Mouse (Mus musculus): ENCODE results near the gene Sult6b2. TPM values are rescaled to one million over a fixed set of nuclear protein-coding genes. Genes with fewer than 3 reads are reported as not detected.

The Sult6b2 gene
- 0.13 and 0.19 TPM in 2 replicates for polyA plus RNA-seq (2015; fragmentation: Nextera tagmentation; extraction: Ambion mirVana)

- Histone ChIP-seq H3K27me3 (no peaks in the 10 kb centered on the region), H3K9me3 (no peaks in the 10 kb centered on the region), H3K4me3 (no peak within 1 kb of the TSS), H3K4me1 (replicated peaks) (peaks cover 3% of the 10 kb centered on the region), H3K27ac (no peak within 1 kb of the TSS), H3K9ac (no peak within 1 kb of the TSS), H3K36me3 (no peaks in the 10 kb centered on the region), H3K4me2 (no peak within 1 kb of the TSS)
- ATAC-seq (ENCODE audit: low FRiP score), result no peak
These were observed at the start of gene Sult6b2 for GRCm38 (mm10) chr6:142804402-142804801. Gene Sult6b2 (minus strand): TSS chr6:142804502.

DNA sequence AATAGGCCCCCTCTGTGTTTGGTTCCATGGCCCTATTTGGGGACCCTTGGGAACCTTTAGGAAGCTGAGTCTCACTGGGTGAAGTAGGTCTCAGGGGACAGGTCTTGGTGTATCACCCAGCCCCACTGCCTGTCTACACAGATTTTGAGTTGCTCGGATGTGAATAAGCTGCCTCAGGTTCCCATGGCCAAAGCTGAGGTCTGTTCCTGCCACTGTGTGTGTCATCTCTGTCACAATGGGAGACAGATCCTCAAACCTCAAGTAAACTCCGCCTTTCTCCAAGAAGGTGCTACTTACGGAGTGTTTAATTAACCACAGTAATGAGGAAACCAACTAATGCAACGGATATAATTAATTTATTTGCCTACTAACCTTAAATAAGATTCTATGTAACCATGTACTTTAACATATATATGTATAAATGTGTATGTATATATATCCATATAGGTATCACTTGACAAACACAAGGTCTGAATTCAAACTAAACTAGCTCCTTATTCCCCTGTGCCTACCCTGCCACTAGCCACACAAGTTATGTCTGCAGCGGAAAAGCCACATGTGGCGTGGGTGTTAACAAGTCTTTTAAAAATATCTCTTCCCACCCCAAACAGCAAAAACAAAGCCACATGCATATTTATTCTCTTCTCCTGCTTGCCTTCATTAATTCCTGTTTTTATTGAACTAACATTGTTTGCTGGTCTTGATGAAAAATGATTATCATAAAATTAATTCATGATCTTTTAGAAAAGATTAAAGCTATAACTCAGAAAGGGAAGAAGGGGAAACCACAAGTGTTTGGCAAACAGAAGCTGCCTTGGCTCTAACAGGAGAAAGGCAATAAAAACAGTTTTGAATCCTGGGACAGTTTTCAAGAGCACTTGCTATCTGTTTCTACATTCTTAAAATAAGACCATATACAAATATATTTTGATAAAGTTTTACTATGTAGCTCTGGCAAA, 48.4 kb upstream of the Sult6b2 start:
- H3K9me3 ChIP-seq, result no peaks in the 10 kb centered on the region
- H3K36me3 ChIP-seq, result no peaks in the 10 kb centered on the region
- no peak for ATAC-seq (ENCODE audit: low FRiP score)
- no peaks in the 10 kb centered on the region for H3K27me3 ChIP-seq
- 82% methylated on average over 6 of the region's 6 CpGs for WGBS
- H3K27ac ChIP-seq, result no peak overlapping the region
- no peak overlapping the region for H3K4me3 ChIP-seq
- H3K9ac ChIP-seq, result no peak overlapping the region
- peaks cover 22% of the 10 kb centered on the region for H3K4me1 ChIP-seq (replicated peaks)
- H3K4me2 ChIP-seq, result no peak overlapping the region

DNA sequence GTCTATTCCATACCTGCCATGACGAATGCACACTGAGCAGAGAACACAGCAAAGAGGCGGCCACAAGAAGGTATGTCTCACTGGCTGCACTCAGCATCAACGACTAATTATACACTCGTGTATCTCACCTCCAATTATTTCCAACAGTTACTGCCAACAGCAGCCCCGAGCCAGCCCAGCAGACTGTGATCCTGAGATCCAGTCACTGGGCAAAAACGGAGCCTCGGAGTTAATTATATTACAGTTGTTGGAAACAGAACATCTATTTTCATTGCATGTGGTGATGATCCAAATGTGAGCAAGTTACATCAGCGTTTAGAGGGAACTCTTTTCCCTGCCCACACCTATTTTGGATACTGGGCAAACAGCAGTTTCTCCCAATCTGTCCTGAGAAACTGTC, 46.1 kb upstream of the Sult6b2 start:
- Histone ChIP-seq H3K36me3 (no peaks in the 10 kb centered on the region), H3K4me2 (no peak overlapping the region), H3K9ac (no peak overlapping the region), H3K4me3 (no peak overlapping the region), H3K4me1 (replicated peaks) (peaks cover 3% of the 10 kb centered on the region; the same call in 1 of the 2 replicates), H3K9me3 (no peaks in the 10 kb centered on the region), H3K27me3 (no peaks in the 10 kb centered on the region), H3K27ac (no peak overlapping the region)
- no peak for ATAC-seq (ENCODE audit: low FRiP score)
- WGBS, result 81% methylated on average over 8 of the region's 8 CpGs

GRCm38 (mm10) chr6:142849326-142849725, 45.0 kb upstream of the Sult6b2 start:
- Histone ChIP-seq H3K9me3 (no peaks in the 10 kb centered on the region), H3K27me3 (no peaks in the 10 kb centered on the region), H3K4me1 (replicated peaks) (peaks cover 3% of the 10 kb centered on the region; the same call in 1 of the 2 replicates), H3K4me3 (no peak overlapping the region), H3K36me3 (0 out of 2 replicates have a peak, but pooled peaks cover 3% of the 10 kb centered on the region), H3K9ac (no peak overlapping the region), H3K4me2 (no peak overlapping the region), H3K27ac (no peak overlapping the region)
- WGBS, result 56% methylated on average over 5 of the region's 5 CpGs
- ATAC-seq (ENCODE audit: low FRiP score), result no peak

DNA sequence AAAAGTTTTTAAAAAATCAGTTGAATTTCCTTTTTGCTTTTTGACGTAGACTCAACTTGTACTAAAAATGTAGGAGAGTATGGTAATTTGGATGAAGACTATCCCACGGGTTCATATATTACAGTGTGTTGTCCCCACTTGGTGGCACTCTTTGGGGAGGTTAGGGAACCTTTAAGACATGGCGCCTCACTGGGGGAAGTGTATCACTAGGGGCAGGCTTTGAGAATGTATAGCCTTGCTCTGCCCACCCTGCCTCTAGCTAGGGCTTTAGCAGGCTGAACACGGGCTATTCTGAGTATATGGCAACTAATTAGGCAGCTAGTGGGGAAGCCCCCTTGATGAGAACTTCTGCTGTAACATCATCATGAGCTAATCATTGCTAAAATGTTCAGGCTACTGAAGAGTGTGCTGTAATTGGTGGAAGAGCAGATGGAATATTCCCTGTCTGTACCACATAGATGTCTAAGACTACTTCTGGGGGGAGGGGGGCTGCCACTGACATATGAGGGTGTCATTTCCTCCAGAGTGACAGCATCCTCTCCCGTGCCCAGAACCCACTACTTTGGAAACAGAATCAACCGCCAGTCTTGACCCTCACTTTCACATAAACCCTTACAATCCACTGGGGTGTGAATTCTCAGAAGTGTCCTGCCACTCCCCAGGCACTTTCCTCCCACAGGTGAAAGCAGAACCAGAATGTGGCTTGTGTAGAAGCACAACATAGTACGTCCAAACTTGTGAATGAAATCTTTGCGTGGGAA, 43.8 kb upstream of the Sult6b2 start:
- no peak overlapping the region for H3K27ac ChIP-seq
- H3K9ac ChIP-seq, result no peak overlapping the region
- 0 out of 2 replicates have a peak, but pooled peaks cover 6% of the 10 kb centered on the region for H3K36me3 ChIP-seq
- H3K27me3 ChIP-seq, result no peaks in the 10 kb centered on the region
- no peak overlapping the region for H3K4me2 ChIP-seq
- 88% methylated on average over 8 of the region's 8 CpGs for WGBS
- H3K4me1 ChIP-seq (replicated peaks), result peaks cover 3% of the 10 kb centered on the region; the same call in 1 of the 2 replicates
- no peaks in the 10 kb centered on the region for H3K9me3 ChIP-seq
- H3K4me3 ChIP-seq, result no peak overlapping the region
- no peak for ATAC-seq (ENCODE audit: low FRiP score)

DNA sequence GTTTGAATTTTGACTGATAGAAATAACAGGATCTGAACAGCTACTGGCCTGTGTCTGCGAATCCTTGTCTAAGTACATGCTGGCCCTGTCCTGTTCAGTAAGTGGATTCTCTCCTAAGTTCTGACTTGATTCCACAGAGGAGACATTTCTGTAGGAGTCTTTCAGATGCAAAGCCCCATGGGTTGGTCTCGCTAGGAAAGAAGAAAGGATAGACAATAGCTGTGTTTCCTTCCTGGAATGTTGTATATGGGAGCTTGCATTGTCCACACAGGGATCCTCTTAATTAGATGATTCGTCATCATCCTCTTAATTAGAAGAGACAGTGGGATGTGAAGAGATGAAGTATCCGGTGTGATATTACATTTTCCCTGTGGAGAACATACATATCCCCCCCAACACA, 42.6 kb upstream of the Sult6b2 start:
- H3K4me1 ChIP-seq (replicated peaks), result no peaks in the 10 kb centered on the region; the same call in 1 of the 2 replicates
- H3K9ac ChIP-seq, result no peak overlapping the region
- WGBS, result 76% methylated on average over 4 of the region's 4 CpGs
- H3K27ac ChIP-seq, result no peak overlapping the region
- H3K36me3 ChIP-seq, result 0 out of 2 replicates have a peak, but pooled peaks cover 6% of the 10 kb centered on the region
- H3K9me3 ChIP-seq, result no peaks in the 10 kb centered on the region
- no peak overlapping the region for H3K4me2 ChIP-seq
- no peak overlapping the region for H3K4me3 ChIP-seq
- no peaks in the 10 kb centered on the region for H3K27me3 ChIP-seq
- no peak for ATAC-seq (ENCODE audit: low FRiP score)

DNA sequence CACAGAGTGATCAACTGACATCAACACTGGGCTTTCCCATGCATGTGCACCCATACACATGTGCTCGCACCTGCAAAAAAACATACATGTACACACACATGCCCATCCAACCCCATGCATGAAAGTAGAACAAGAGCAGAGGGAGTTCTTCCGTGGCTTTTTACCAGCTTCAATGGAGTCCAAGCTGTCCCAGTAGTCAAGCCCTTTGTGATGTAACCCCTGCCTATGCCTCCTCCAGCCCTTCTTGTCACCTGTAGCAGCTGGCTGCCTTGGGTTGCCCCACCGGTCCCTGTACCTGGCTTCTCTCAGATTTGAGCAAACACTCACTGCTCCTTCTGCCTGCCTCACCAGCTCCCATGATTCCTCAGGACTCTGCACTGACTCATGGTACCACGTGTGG, 40.8 kb upstream of the Sult6b2 start:
- Histone ChIP-seq H3K27ac (no peak overlapping the region), H3K4me3 (no peak overlapping the region), H3K4me2 (no peak overlapping the region), H3K36me3 (0 out of 2 replicates have a peak, but pooled peaks cover 6% of the 10 kb centered on the region), H3K9ac (no peak overlapping the region), H3K27me3 (no peaks in the 10 kb centered on the region), H3K4me1 (replicated peaks) (no peaks in the 10 kb centered on the region; the same call in 1 of the 2 replicates), H3K9me3 (no peaks in the 10 kb centered on the region)
- ATAC-seq (ENCODE audit: low FRiP score), result no peak
- WGBS, result 92% methylated on average over 4 of the region's 4 CpGs

DNA sequence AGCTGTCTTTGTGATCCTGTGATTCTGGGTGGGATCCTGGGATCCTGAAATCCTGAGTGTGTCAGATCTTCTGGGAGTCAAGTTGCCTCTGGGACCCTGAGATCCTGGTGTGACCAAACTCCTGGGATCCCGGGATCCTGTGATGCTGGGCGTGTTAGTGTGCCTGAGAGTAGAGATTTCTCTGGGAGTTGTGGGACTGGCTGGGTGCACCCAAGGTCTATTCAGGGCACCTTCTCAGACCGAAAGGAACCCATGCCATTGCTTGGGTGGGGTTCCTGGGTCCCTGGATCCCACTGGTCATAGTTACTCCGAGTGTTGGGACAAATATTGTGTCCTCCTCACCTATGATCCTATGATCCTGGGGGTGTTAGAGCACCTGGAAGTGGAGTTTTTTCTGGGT, 39.8 kb upstream of the Sult6b2 start:
- no peaks in the 10 kb centered on the region for H3K9me3 ChIP-seq
- H3K4me2 ChIP-seq, result no peak overlapping the region
- no peak overlapping the region for H3K27ac ChIP-seq
- no peaks in the 10 kb centered on the region for H3K4me1 ChIP-seq (replicated peaks)
- H3K9ac ChIP-seq, result no peak overlapping the region
- H3K36me3 ChIP-seq, result 0 out of 2 replicates have a peak, but pooled peaks cover 6% of the 10 kb centered on the region
- H3K4me3 ChIP-seq, result no peak overlapping the region
- ATAC-seq (ENCODE audit: low FRiP score), result no peak
- no peaks in the 10 kb centered on the region for H3K27me3 ChIP-seq
- 92% methylated on average over 4 of the region's 4 CpGs for WGBS

- no peaks in the 10 kb centered on the region for H3K27me3 ChIP-seq
- ATAC-seq (ENCODE audit: low FRiP score), result no peak
- H3K9ac ChIP-seq, result no peak overlapping the region
- H3K9me3 ChIP-seq, result no peaks in the 10 kb centered on the region
- no peaks in the 10 kb centered on the region for H3K36me3 ChIP-seq
- H3K4me3 ChIP-seq, result no peak overlapping the region
- H3K4me1 ChIP-seq (replicated peaks), result peaks cover 12% of the 10 kb centered on the region
- 98% methylated on average over 1 of the region's 1 CpGs for WGBS
- H3K4me2 ChIP-seq, result no peak overlapping the region
- no peak overlapping the region for H3K27ac ChIP-seq
These were observed 34.2 kb upstream of the Sult6b2 start for GRCm38 (mm10) chr6:142838501-142838900.

- ATAC-seq (ENCODE audit: low FRiP score), result no peak
- 77% methylated on average over 9 of the region's 9 CpGs for WGBS
These were observed 33.0 kb upstream of the Sult6b2 start for GRCm38 (mm10) chr6:142837326-142837725.

GRCm38 (mm10) chr6:142835726-142836125, 31.4 kb upstream of the Sult6b2 start:
- Histone ChIP-seq H3K9ac (0 out of 2 replicates have a peak overlapping the region, but pooled peaks have one; percentile 2), H3K27ac (peak overlapping the region; percentile 49), H3K27me3 (no peaks in the 10 kb centered on the region), H3K4me1 (replicated peaks) (peaks cover 12% of the 10 kb centered on the region), H3K4me3 (no peak overlapping the region), H3K36me3 (no peaks in the 10 kb centered on the region), H3K9me3 (no peaks in the 10 kb centered on the region), H3K4me2 (peak overlapping the region; percentile 36)
- peak; percentile 85 for ATAC-seq (ENCODE audit: low FRiP score)
- WGBS, result 18% methylated on average over 18 of the region's 18 CpGs

More at GRCm38 (mm10) chr6:142837326-142837725, 33.0 kb upstream of the Sult6b2 start:
- no peaks in the 10 kb centered on the region for H3K36me3 ChIP-seq
- H3K27me3 ChIP-seq, result no peaks in the 10 kb centered on the region
- no peaks in the 10 kb centered on the region for H3K9me3 ChIP-seq
- H3K4me1 ChIP-seq (replicated peaks), result peaks cover 12% of the 10 kb centered on the region
- no peak overlapping the region for H3K27ac ChIP-seq
- H3K4me3 ChIP-seq, result no peak overlapping the region
- no peak overlapping the region for H3K4me2 ChIP-seq
- H3K9ac ChIP-seq, result no peak overlapping the region

GRCm38 (mm10) chr6:142834911-142835310, 30.6 kb upstream of the Sult6b2 start:
- H3K9me3 ChIP-seq, result no peaks in the 10 kb centered on the region

More at GRCm38 (mm10) chr6:142834911-142835310, 30.6 kb upstream of the Sult6b2 start:
- Histone ChIP-seq H3K4me1 (replicated peaks) (peaks cover 12% of the 10 kb centered on the region), H3K27me3 (no peaks in the 10 kb centered on the region), H3K36me3 (no peaks in the 10 kb centered on the region), H3K4me2 (no peak overlapping the region), H3K4me3 (no peak overlapping the region), H3K27ac (no peak overlapping the region), H3K9ac (no peak overlapping the region)
- WGBS, result 83% methylated on average over 4 of the region's 4 CpGs
- no peak for ATAC-seq (ENCODE audit: low FRiP score)
